Mouse (Mus musculus) forebrain, embryonic 15.5 days (tissue): ENCODE data around the gene Phactr1. TPM values are rescaled to one million over a fixed set of nuclear protein-coding genes. Genes with fewer than 3 reads are reported as not detected.
A peak's percentile ranks its signal among the peaks of the same experiment; 100 is the strongest.

ENCODE experiments used
- ATAC-seq: fragments of 200-750 bp; cut with Nextera tagmentation; replicated peaks from 2 replicates; pipeline ENCODE4 v1.8.0; 2017; ENCODE audit warnings: mild to moderate bottlenecking, moderate TSS enrichment, moderate library complexity
- H3K27ac ChIP-seq: fragments of 300-500 bp; sonication (generic); replicated peaks from 2 replicates; pipeline ENCODE4 v1.5.1; 2015; ENCODE audit warnings: mild to moderate bottlenecking, inconsistent platforms
- H3K27me3 ChIP-seq: fragments of 300-500 bp; sonication (generic); 2 replicates; pipeline ENCODE4 v1.6.1; 2015; ENCODE audit warnings: inconsistent platforms
- H3K36me3 ChIP-seq: fragments of 300-500 bp; sonication (generic); 2 replicates; pipeline ENCODE4 v1.6.1; 2015; ENCODE audit warnings: mild to moderate bottlenecking, inconsistent platforms
- H3K4me1 ChIP-seq: fragments of 300-500 bp; sonication (generic); 2 replicates; pipeline ENCODE4 v1.6.1; 2015; ENCODE audit warnings: inconsistent platforms
- H3K4me2 ChIP-seq: fragments of 300-500 bp; sonication (generic); replicated peaks from 2 replicates; pipeline ENCODE4 v1.6.1; 2015; ENCODE audit warnings: mild to moderate bottlenecking, inconsistent platforms
- H3K4me3 ChIP-seq: fragments of 300-500 bp; sonication (generic); 2 replicates; pipeline ENCODE4 v1.5.1; 2015; ENCODE audit warnings: mild to moderate bottlenecking, inconsistent platforms
- H3K9ac ChIP-seq: fragments of 300-500 bp; sonication (generic); replicated peaks from 2 replicates; pipeline ENCODE4 v1.6.1; 2015; ENCODE audit warnings: mild to moderate bottlenecking, inconsistent platforms
- H3K9me3 ChIP-seq: fragments of 300-500 bp; sonication (generic); 2 replicates; pipeline ENCODE4 v1.6.1; 2016; ENCODE audit warnings: inconsistent platforms
- WGBS: fragments of 180-500 bp; shearing (Covaris S2); methylation state at CpG from one replicate; pipeline ENCODE4 v1.1.7; 2015; ENCODE audit warnings: mixed read lengths; 5-methylcytosine and 5-hydroxymethylcytosine counted together
- polyA plus RNA-seq: library from polyadenylated mRNA; unstranded; fragments of >200 nt; fragmentation: Nextera tagmentation; extraction: Ambion mirVana; gene quantifications from 2 replicates; pipeline ENCODE4 v1.2.1, GENCODE M21; 2015

Phactr1 gene
- polyA plus RNA-seq, 1 experiment from 2014 or later, result 83.8 TPM

DNA sequence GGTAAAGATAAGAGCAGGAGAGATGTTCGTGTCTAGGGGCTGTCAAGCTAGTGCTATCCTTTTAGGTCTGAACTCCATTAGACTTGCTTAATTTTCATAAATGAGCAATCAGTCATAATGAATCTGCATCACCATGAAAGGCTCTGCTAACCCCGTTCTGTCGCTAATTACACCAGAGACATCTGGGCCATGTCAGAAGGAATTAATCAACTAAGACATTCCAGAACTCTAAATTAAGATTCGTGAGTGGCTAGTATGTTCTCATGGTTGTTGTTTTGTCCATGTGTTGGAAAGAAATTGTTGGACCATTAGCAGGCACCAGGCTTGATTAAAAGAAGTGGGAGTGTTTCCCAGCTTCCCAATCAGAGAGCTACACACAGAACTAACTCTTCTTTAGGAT is 382.9 kb downstream of the Phactr1 start:
- WGBS, result 27% methylated on average over 4 of the region's 4 CpGs
- H3K4me3 ChIP-seq, result no peak overlapping the region
- no peaks in the 10 kb centered on the region for H3K9me3 ChIP-seq
- no peaks in the 10 kb centered on the region for H3K36me3 ChIP-seq
- no peaks in the 10 kb centered on the region for H3K4me1 ChIP-seq
- H3K27me3 ChIP-seq, result no peaks in the 10 kb centered on the region
- H3K9ac ChIP-seq, result no peak overlapping the region
- no peak overlapping the region for H3K27ac ChIP-seq
- no peak for ATAC-seq
- H3K4me2 ChIP-seq, result no peak overlapping the region

DNA sequence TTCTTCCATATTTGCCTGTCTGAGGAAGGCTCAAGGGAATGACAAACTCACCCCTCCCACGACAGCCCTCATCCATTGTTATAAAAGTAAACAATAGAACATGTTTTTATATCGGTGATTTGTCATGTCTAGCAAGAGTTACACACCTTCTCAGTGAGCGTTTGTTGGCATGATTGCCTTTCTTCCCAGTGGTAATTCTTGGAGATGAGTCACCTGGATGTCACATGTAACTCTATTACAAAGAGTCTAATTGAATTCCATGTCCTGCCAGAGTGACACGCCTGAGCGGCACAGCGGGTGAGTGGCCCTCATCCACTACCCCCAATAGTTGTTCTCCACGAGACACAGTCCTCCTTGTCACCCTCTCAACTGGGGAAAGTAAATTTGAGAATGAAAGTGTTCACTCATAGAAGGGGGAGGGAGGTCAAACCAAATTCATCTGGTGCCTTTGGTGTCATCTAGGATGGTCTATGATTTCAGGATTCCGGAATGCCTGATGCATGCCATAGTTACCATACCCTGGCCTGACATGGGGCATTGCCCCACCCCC is 388.4 kb downstream of the Phactr1 start:
- H3K27ac ChIP-seq, result no peak overlapping the region
- WGBS, result 83% methylated on average over 8 of the region's 8 CpGs
- no peaks in the 10 kb centered on the region for H3K36me3 ChIP-seq
- H3K9ac ChIP-seq, result no peak overlapping the region
- H3K9me3 ChIP-seq, result no peaks in the 10 kb centered on the region
- ATAC-seq, result no peak
- no peak overlapping the region for H3K4me3 ChIP-seq
- peaks cover 5% of the 10 kb centered on the region; the same call in 1 of the 2 replicates for H3K4me1 ChIP-seq
- no peak overlapping the region for H3K4me2 ChIP-seq
- H3K27me3 ChIP-seq, result no peaks in the 10 kb centered on the region

DNA sequence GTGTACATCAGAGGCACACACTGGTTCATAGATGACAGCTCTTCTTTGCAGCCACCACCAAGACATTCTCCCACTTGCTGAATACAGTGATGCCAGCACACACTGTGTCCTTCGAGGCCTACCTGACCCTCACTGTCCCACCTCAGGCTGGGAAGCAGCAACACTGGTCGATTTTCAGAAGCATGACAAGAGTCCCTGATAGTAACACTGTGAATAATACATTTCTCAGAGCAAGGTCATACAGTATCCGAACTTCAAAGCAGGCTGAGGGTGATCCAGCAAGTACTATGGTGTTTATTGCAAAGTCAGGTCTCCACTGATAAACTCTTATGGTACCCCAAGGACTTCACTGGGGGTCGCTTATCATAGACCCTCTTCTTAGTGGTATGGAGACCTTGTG is 390.1 kb downstream of the Phactr1 start:
- H3K36me3 ChIP-seq, result no peaks in the 10 kb centered on the region
- peaks cover 5% of the 10 kb centered on the region; the same call in 1 of the 2 replicates for H3K4me1 ChIP-seq
- H3K4me2 ChIP-seq, result no peak overlapping the region
- no peak overlapping the region for H3K9ac ChIP-seq
- WGBS, result 89% methylated on average over 4 of the region's 4 CpGs
- H3K27ac ChIP-seq, result no peak overlapping the region
- no peak for ATAC-seq
- no peaks in the 10 kb centered on the region for H3K27me3 ChIP-seq
- H3K9me3 ChIP-seq, result no peaks in the 10 kb centered on the region
- no peak overlapping the region for H3K4me3 ChIP-seq

DNA sequence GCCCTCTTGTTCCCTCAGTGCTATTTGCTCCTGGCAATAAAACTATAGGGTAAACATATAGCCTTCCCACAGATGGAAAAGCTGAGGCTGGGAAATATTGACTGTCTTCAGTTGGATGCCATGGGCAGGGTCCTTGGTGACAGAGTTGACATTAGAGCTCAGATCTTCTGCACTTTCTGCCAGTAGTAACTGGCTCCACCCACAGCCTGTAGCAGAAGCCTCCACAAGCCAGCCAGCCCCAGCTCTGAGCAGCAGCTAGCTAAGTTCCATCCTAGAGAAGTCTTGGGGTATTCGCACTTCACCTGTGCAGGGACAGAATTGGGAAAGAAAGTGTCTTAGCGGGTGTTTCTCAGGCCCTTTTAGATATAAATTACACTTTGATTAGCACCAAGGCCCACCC is 390.5 kb downstream of the Phactr1 start:
- no peak overlapping the region for H3K27ac ChIP-seq
- no peak overlapping the region for H3K4me2 ChIP-seq
- ATAC-seq, result no peak
- no peaks in the 10 kb centered on the region for H3K27me3 ChIP-seq
- H3K36me3 ChIP-seq, result no peaks in the 10 kb centered on the region
- no peak overlapping the region for H3K9ac ChIP-seq
- H3K9me3 ChIP-seq, result no peaks in the 10 kb centered on the region
- H3K4me1 ChIP-seq, result peaks cover 5% of the 10 kb centered on the region; the same call in 1 of the 2 replicates
- H3K4me3 ChIP-seq, result no peak overlapping the region
- WGBS, result 39% methylated on average over 2 of the region's 2 CpGs

DNA sequence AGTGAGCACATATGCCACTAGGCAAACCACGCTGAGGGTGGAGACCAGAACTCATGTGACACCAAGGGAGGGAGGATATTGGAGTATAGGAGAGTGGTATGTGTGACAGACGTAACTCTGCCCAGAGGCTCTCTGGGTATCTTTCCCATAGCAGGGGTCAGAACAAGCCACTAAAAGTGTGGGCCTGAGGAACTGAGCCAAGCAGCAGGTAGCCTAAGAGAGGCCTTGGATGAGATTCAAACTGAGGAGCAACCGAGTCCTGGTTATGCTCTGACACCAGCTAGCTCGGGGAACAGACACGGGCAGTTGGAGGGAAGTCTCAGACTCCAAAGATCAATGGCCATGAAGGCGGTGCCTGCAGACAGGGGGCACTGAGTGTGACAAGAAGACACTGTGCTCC is 395.0 kb downstream of the Phactr1 start:
- H3K36me3 ChIP-seq, result peaks cover 6% of the 10 kb centered on the region; the same call in 1 of the 2 replicates
- H3K9me3 ChIP-seq, result no peaks in the 10 kb centered on the region
- peaks cover 5% of the 10 kb centered on the region; the same call in 1 of the 2 replicates for H3K4me1 ChIP-seq
- WGBS, result 84% methylated on average over 6 of the region's 6 CpGs
- no peak overlapping the region for H3K9ac ChIP-seq
- no peaks in the 10 kb centered on the region for H3K27me3 ChIP-seq
- H3K4me3 ChIP-seq, result no peak overlapping the region
- no peak overlapping the region for H3K27ac ChIP-seq
- no peak for ATAC-seq
- H3K4me2 ChIP-seq, result no peak overlapping the region

DNA sequence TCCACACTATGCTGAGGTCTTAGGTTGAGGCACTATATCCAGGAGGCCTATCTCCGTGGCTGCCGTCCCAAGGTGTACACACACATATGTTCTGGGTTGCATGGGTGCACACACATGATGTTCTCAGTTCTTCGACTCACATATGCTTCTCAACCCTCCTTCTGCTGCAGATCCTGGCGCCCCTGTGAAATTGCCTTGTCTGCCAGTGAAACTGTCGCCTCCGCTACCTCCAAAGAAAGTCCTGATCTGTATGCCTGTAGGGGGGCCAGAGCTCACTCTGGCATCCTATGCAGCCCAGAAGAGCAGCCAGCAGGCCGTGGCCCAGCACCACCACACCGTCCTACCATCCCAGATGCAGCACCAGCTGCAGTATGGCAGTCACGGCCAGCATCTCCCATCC is 397.1 kb downstream of the Phactr1 start:
- WGBS, result 71% methylated on average over 9 of the region's 9 CpGs
- H3K4me1 ChIP-seq, result no peaks in the 10 kb centered on the region
- no peak overlapping the region for H3K4me3 ChIP-seq
- H3K27ac ChIP-seq, result no peak overlapping the region
- peaks cover 6% of the 10 kb centered on the region; the same call in 1 of the 2 replicates for H3K36me3 ChIP-seq
- H3K4me2 ChIP-seq, result no peak overlapping the region
- no peaks in the 10 kb centered on the region for H3K9me3 ChIP-seq
- H3K9ac ChIP-seq, result no peak overlapping the region
- ATAC-seq, result no peak
- H3K27me3 ChIP-seq, result no peaks in the 10 kb centered on the region

DNA sequence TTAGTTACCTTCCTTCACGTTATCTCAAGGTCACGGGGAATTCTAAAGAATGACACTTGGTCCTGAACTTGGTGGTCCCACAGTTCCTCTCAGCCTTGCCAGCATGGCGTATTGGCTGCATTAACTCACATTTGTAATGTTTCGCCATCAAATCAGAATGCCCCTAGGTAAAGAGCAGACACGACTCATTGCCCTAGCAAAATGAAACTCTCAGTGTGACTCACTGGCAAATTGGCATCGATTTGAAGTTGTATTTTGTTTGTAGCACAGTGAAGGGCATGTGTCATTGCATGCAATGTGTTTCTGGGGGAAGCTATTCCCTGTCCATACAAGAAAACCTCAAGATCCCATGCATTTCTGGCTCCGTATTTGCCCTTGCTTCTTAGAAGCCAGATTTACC is 404.8 kb downstream of the Phactr1 start:
- no peak for ATAC-seq
- no peak overlapping the region for H3K9ac ChIP-seq
- no peaks in the 10 kb centered on the region for H3K9me3 ChIP-seq
- H3K27me3 ChIP-seq, result no peaks in the 10 kb centered on the region
- H3K27ac ChIP-seq, result no peak overlapping the region
- no peak overlapping the region for H3K4me2 ChIP-seq
- no peak overlapping the region for H3K4me3 ChIP-seq
- no peaks in the 10 kb centered on the region; the same call in 1 of the 2 replicates for H3K36me3 ChIP-seq
- 91% methylated on average over 7 of the region's 7 CpGs for WGBS
- H3K4me1 ChIP-seq, result no peaks in the 10 kb centered on the region

DNA sequence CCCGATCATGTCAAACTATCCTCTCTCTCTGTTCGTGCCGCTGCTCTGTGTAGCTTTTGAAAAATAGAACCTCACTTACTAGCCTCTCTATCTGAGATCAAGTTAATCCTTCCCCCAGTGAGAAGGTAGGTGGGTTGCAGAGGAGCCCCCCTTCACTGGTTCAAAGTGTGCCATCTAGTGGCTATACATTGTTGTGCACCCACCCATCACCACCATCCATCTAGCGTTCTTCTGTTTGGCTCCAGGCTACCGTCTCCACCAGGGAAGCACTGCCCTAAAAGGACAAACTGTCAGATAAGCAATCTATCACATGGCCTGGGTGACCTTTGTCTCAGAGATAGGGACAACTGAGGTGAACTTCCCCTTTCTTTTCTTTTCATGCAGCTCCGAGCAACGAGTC is 413.9 kb downstream of the Phactr1 start:
- Histone ChIP-seq H3K27me3 (no peaks in the 10 kb centered on the region), H3K9ac (no peak overlapping the region), H3K4me3 (no peak overlapping the region), H3K4me1 (no peaks in the 10 kb centered on the region), H3K4me2 (no peak overlapping the region), H3K36me3 (peaks cover 10% of the 10 kb centered on the region), H3K9me3 (no peaks in the 10 kb centered on the region), H3K27ac (no peak overlapping the region)
- WGBS, result 51% methylated on average over 7 of the region's 7 CpGs
- peak; percentile 35; the same call in 1 of the 2 replicates for ATAC-seq

DNA sequence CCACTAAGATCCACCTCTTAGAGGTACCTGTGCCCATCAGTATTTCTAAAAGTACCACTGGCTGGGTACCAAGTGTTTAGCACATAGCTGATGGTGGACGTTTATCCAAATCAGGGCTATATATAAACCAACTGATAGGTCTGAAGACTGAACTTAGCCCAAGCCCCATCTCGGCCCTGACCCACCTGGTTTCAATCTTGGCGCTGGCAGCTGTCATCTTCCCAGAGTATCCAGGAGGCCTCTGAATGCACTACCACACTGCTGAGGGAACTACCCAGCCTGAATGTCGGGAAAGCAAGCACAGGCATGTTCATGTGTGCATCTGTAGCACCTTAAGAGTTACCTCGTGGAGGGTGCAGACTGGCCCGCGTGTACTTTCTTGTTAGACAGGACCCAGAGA is 422.5 kb downstream of the Phactr1 start:
- WGBS, result 91% methylated on average over 7 of the region's 7 CpGs
- Histone ChIP-seq H3K27ac (no peak overlapping the region), H3K9me3 (peaks cover 6% of the 10 kb centered on the region; the same call in 1 of the 2 replicates), H3K36me3 (no peaks in the 10 kb centered on the region; the same call in 1 of the 2 replicates), H3K4me2 (no peak overlapping the region), H3K4me1 (no peaks in the 10 kb centered on the region), H3K9ac (no peak overlapping the region), H3K4me3 (no peak overlapping the region), H3K27me3 (no peaks in the 10 kb centered on the region)
- ATAC-seq, result no peak

DNA sequence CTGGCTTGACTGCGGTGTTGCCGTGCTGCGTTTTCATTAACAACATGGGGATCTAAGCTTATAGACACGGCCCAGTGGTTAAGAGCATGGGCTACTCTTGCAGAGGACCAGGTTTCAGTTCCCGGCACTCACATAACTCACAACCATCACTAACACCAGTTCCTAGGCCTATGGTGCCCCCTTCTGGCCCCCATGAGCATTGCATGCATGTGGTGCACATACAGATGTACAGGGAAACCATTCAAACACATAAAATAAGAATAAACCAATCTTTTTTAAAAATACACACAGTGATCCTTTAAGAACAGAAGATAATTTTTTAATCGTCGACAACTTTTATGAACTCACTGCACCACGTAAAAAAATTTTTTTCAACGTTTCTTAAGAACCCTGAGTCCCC is 424.1 kb downstream of the Phactr1 start:
- H3K4me1 ChIP-seq, result peaks cover 9% of the 10 kb centered on the region
- no peak overlapping the region for H3K4me3 ChIP-seq
- H3K36me3 ChIP-seq, result no peaks in the 10 kb centered on the region; the same call in 1 of the 2 replicates
- H3K27me3 ChIP-seq, result no peaks in the 10 kb centered on the region
- 95% methylated on average over 9 of the region's 9 CpGs for WGBS
- H3K27ac ChIP-seq, result no peak overlapping the region
- ATAC-seq, result no peak
- H3K9me3 ChIP-seq, result peaks cover 6% of the 10 kb centered on the region; the same call in 1 of the 2 replicates
- no peak overlapping the region for H3K9ac ChIP-seq
- no peak overlapping the region for H3K4me2 ChIP-seq

DNA sequence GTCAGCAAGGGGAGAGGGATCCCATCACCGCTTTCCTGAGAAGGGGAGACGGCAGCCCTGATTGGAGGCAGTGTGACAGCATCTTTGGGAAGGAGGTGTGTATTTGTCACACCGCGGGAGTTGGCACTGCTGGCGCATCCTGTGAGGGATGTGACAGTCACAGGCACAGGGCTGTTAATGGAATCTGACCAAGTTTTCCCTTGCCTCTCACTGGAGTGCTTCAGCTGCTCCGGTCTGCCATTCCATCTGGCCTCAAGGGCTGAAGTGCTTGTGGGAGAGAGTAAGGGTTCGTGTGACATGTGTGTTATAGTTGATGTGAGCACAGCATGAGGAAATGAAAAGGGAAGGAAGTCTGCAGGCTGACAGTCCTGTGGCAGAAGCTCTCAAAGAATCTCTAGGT is 431.9 kb downstream of the Phactr1 start:
- 62% methylated on average over 7 of the region's 7 CpGs for WGBS
- H3K4me3 ChIP-seq, result no peak overlapping the region
- H3K27me3 ChIP-seq, result no peaks in the 10 kb centered on the region
- peak overlapping the region; percentile 66 for H3K27ac ChIP-seq
- H3K9me3 ChIP-seq, result no peaks in the 10 kb centered on the region
- peak; percentile 81 for ATAC-seq
- H3K4me1 ChIP-seq, result peaks cover 23% of the 10 kb centered on the region
- H3K36me3 ChIP-seq, result no peaks in the 10 kb centered on the region
- no peak overlapping the region for H3K9ac ChIP-seq
- H3K4me2 ChIP-seq, result no peak overlapping the region

DNA sequence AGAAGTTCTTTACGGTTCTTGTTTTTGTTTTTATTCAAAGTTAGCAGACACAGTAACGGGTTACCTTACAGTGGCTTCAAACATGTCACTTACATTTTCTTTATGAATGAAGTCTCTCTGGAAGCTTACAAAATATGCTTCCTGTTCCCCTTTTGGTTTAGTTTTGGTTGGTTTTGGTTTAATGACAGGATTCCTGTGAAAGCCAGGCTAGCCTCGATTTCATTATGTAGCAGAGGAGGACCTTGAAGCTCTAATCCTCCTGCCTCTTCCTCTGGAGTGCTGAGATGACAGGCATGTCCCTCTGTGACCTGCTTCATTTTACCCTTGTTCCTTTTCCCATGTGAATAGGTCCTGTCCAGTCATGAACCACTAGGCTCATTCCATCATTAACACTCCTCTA is 432.3 kb downstream of the Phactr1 start:
- peak overlapping the region; percentile 66 for H3K27ac ChIP-seq
- no peak for ATAC-seq
- H3K4me2 ChIP-seq, result no peak overlapping the region
- no peaks in the 10 kb centered on the region for H3K9me3 ChIP-seq
- H3K4me1 ChIP-seq, result peaks cover 23% of the 10 kb centered on the region
- H3K36me3 ChIP-seq, result no peaks in the 10 kb centered on the region
- H3K27me3 ChIP-seq, result no peaks in the 10 kb centered on the region
- no peak overlapping the region for H3K9ac ChIP-seq
- 74% methylated on average over 3 of the region's 3 CpGs for WGBS
- H3K4me3 ChIP-seq, result no peak overlapping the region

DNA sequence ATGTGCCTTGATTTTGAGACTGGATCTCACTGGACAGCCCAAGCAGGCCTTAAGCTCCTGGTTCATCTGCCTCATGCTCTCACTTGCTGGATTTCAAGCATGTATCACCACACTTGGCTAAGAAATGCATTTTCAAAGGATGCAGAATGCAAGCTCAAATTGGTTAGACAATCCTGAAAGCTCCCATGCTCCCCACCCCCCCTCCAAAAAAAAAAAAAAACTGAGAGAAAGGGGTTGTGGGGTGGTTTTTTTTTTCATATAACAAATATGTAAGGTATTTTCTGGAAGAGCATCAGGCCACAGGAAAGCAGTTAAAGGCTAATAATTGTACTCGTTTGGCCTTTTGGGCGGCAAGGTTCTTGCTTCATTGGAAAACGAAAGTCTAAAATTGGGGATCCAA is 432.7 kb downstream of the Phactr1 start:
- Histone ChIP-seq H3K9ac (no peak overlapping the region), H3K27ac (peak overlapping the region; percentile 66)
- WGBS, result 94% methylated on average over 3 of the region's 3 CpGs

More for the DNA sequence above, 432.7 kb downstream of the Phactr1 start:
- H3K36me3 ChIP-seq, result no peaks in the 10 kb centered on the region
- peaks cover 23% of the 10 kb centered on the region for H3K4me1 ChIP-seq
- H3K27me3 ChIP-seq, result no peaks in the 10 kb centered on the region
- H3K9me3 ChIP-seq, result no peaks in the 10 kb centered on the region
- ATAC-seq, result no peak
- no peak overlapping the region for H3K4me2 ChIP-seq
- H3K4me3 ChIP-seq, result no peak overlapping the region
